Mouse (Mus musculus) lung, adult 2 months (tissue): ENCODE measurements around the gene Fate1.

Source experiments
- CTCF ChIP-seq: fragments of 200-500 bp; IDR thresholded peaks from 2 replicates; pipeline ENCODE4 v1.5.1; 2011; ENCODE audit warnings: mild to moderate bottlenecking, low read length, control low read depth; ENCODE audit not compliant: insufficient read depth
- POLR2A ChIP-seq: fragments of 200-500 bp; IDR thresholded peaks from 2 replicates; pipeline ENCODE4 v1.6.1; 2011; ENCODE audit warnings: low read depth, mild to moderate bottlenecking, control low read depth, low read length, borderline replicate concordance; ENCODE audit errors: extremely low read depth

DNA sequence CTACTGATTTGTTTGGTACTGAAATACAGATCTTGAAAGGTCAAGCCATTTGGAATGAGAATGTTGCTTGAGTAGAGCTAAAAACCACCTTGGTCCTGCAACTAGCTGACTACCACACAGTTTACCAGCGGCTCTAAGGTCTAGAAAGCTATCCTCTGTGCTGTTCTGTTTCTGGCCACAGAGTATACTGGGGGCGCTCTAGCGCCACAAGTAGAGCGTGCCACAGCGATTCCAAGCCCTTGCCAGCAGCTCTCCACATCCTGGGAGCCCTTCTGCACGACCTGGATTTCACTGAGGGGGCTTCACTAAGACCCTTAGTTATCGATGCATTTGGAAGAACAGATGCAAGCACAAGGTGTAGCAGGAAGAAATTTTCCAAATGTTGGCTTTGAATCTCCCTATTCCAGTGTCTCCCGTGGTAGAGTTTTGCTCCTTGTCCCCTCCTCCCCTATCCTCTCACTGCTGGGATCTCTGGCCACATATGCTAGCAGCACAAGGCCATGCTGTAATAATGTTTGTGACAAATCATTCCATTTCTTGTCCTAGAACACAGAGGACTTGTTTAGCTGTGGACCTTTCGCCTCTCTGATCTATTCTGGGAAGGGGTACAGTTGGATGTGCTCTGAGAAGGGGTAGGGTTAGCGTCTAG lies 50.1 kb downstream of the Fate1 start:
- TF ChIP-seq POLR2A (no peak), CTCF (peak; percentile 46)
